In the genomic region with DNA sequence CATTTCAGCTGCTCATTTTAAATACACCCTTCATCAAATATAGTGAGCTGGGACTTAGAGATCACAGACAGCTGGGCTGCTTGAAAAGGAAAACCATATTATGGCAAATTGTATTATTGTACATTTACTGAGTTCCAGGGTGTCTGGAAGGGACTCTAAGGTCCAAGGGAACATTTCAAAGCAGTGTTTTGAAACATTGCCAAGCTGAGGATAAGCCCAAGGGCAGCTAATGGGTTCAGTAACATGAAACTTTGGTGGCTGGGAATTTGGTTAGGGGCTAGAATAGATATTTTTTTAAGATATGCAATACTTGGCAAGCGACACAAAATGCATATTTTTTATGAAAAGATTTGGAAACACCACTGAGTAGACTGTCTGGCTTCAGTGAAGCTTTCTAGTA, we compare ENCODE assay signal across 18 mouse cellular contexts. TPM values are rescaled to one million over a fixed set of nuclear protein-coding genes. Genes with fewer than 3 reads are reported as not detected.
"Had no signal": no experiment of that assay in that cellular context is flagged by ENCODE, and none has a peak within 500 bp of the region (broad histone marks: within the 10 kb centered on the region; RNA-seq: fewer than 3 reads in every experiment).

No protein-coding gene starts in this region.

- H3K4me2 ChIP-seq: liver, embryonic 15.5 days; lung, embryonic 15.5 days; midbrain, embryonic 11.5 days; midbrain, embryonic 13.5 days; midbrain, embryonic 15.5 days; neural tube, embryonic 12.5 days; stomach, embryonic 15.5 days had no signal

- DNase-seq: liver, postnatal 0 days; lung, postnatal 14 days; lung, postnatal 36 days; right cerebral cortex, postnatal 14 days; thymus, adult 2 months; thymus, postnatal 25 days; thymus, postnatal 4 days had no signal

- ATAC-seq: liver, postnatal 0 days; midbrain, embryonic 13.5 days; midbrain, embryonic 15.5 days had no signal

- H3K4me3 ChIP-seq: liver, embryonic 15.5 days; lung, embryonic 15.5 days; megakaryocyte, embryonic 14.5 days; midbrain, embryonic 13.5 days; midbrain, embryonic 15.5 days; neural tube, embryonic 12.5 days; stomach, embryonic 15.5 days had no signal

- H3K4me1 ChIP-seq: liver, embryonic 15.5 days; lung, embryonic 15.5 days; megakaryocyte, embryonic 14.5 days; midbrain, embryonic 13.5 days; midbrain, embryonic 15.5 days; neural tube, embryonic 12.5 days; stomach, embryonic 15.5 days had no signal

- H3K9ac ChIP-seq: liver, embryonic 15.5 days; liver, postnatal 0 days; lung, embryonic 15.5 days; midbrain, embryonic 13.5 days; midbrain, embryonic 15.5 days; neural tube, embryonic 12.5 days; stomach, embryonic 15.5 days had no signal

- H3K36me3 ChIP-seq: liver, embryonic 15.5 days; lung, embryonic 15.5 days; midbrain, embryonic 13.5 days; midbrain, embryonic 15.5 days; neural tube, embryonic 12.5 days; stomach, embryonic 15.5 days had no signal

- H3K27me3 ChIP-seq: liver, embryonic 15.5 days; lung, embryonic 15.5 days; megakaryocyte, embryonic 14.5 days; midbrain, embryonic 13.5 days; midbrain, embryonic 15.5 days; neural tube, embryonic 12.5 days; stomach, embryonic 15.5 days had no signal

- H3K27ac ChIP-seq: liver, embryonic 15.5 days; lung, embryonic 15.5 days; macrophage; midbrain, embryonic 13.5 days; midbrain, embryonic 15.5 days; neural tube, embryonic 12.5 days; stomach, embryonic 15.5 days; stomach, postnatal 0 days had no signal

- H3K9me3 ChIP-seq: liver, embryonic 15.5 days; lung, embryonic 15.5 days; megakaryocyte, embryonic 14.5 days; midbrain, embryonic 13.5 days; midbrain, embryonic 15.5 days; neural tube, embryonic 12.5 days; stomach, embryonic 15.5 days had no signal

RNA-seq across cellular contexts. Expression of gene Gria3, which starts 48.2 kb away (rescaled TPM):
- total RNA-seq: monocyte, adult 5-6 weeks had no signal
